Mouse (Mus musculus): ENCODE results near the gene Lrrc15.

DNA sequence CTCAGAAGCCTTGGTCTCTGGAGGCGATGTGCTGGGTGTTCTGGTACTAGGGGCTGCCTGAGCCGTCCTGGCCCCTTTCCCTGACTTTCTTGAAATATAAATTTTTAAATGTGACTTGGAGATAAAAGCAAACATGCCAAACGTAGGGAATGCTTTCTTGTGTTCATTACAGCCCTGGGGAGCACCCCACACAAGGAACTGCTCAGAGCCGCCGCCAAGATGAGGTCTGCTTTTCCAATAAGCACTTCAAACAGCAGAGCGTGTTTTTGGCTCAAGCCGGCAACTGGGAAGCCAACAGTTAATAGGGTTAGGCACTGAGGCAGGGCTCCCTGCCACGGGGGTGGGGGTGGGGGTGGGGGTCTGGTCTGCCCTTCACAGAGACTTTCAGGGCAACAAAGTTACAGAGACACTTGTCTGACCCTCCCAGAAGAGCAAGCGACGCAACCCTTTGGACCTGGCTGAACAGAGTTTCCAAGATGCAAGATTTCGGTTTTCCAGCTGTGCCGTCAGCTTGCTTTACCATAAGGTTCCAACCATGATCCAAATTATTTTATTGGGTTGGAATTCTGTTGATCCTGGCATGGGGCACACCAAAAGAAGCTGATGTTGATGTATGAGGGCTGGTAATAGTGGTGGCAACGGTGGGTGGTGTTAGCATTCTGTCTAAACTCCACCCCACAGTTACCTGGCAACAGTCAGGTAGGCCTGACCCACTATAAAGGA is 51.0 kb downstream of the Lrrc15 start:
- no peak for TF ChIP-seq CTCF (IDR thresholded peaks at IDR 0.05; ENCODE audit: borderline replicate concordance, extremely low read depth, insufficient read depth, insufficient read length)
- no peak for TF ChIP-seq POLR2A (IDR thresholded peaks at IDR 0.05; ENCODE audit: borderline replicate concordance, extremely low read depth, insufficient read depth, insufficient read length, poor library complexity, severe bottlenecking)

Measured in brain, embryonic 14.5 days (tissue).